Mouse (Mus musculus): ENCODE measurements around the gene Palld. TPM values are rescaled to one million over a fixed set of nuclear protein-coding genes. Genes with fewer than 3 reads are reported as not detected.

Palld gene
- total and polyA plus RNA-seq, 3 experiments = 0.87 to 7.1 (median 2.6) TPM

GRCm38 (mm10) chr8:61705491-61705890 is 197.0 kb downstream of the Palld start:
- Histone ChIP-seq H3K4me2 (ENCODE audit: insufficient read depth, low read depth, poor library complexity, severe bottlenecking) (no peak overlapping the region), H3K9ac (ENCODE audit: insufficient read depth, low read depth) (no peak overlapping the region), H3K27me3 (replicated peaks) (no peaks in the 10 kb centered on the region), H3K36me3 (replicated peaks in 1 of 2; ENCODE audit: control insufficient read depth in 1 of 2, insufficient read depth in 1 of 2, low read length in 1 of 2) (no peaks in the 10 kb centered on the region), H3K79me2 (replicated peaks; ENCODE audit: control insufficient read depth, extremely low read depth, insufficient read depth, poor library complexity, severe bottlenecking) (no peaks in the 10 kb centered on the region), H3K4me3 (replicated peaks in 1 of 3; ENCODE audit: low read depth in 2 of 3, low read length in 2 of 3, poor library complexity in 1 of 3) (no peak overlapping the region), H3K9me3 (replicated peaks; ENCODE audit: low read length) (no peaks in the 10 kb centered on the region), H3K4me1 (ENCODE audit: control insufficient read depth in 1 of 2, insufficient read depth in 2 of 2) (no peaks in the 10 kb centered on the region), H3K27ac (ENCODE audit: insufficient read depth, low read depth) (no peak overlapping the region)
- dilution Hi-C loops (cut with MboI; ENCODE audit: extremely low pct_ligation_motif_present, extremely low pct_unique_long_range_greater_than_20kb, low sequenced_read_pairs) (no loop called here), in situ Hi-C loops (cut with MboI; ENCODE audit: low pct_ligation_motif_present, low pct_unique_long_range_greater_than_20kb, low sequenced_read_pairs) (no loop called here)
- DNase-seq (ENCODE audit: extremely low read depth) = no peak
- TF ChIP-seq BHLHE40 (IDR thresholded peaks at IDR 0.05; ENCODE audit: low read depth, low read length) = no peak
- TF ChIP-seq TBP (conservative IDR thresholded peaks at IDR 0.05; ENCODE audit: low read depth, low read length) = no peak

- TF ChIP-seq GABPA (IDR thresholded peaks at IDR 0.05; ENCODE audit: insufficient replicate concordance, low read depth, low read length) (no peak), USF2 (conservative IDR thresholded peaks at IDR 0.05; ENCODE audit: low read depth, low read length) (no peak)
- Histone ChIP-seq H3K4me1 (ENCODE audit: control insufficient read depth in 1 of 2, insufficient read depth in 2 of 2) (no peaks in the 10 kb centered on the region), H3K79me2 (replicated peaks; ENCODE audit: control insufficient read depth, extremely low read depth, insufficient read depth, poor library complexity, severe bottlenecking) (no peaks in the 10 kb centered on the region), H3K4me2 (ENCODE audit: insufficient read depth, low read depth, poor library complexity, severe bottlenecking) (no peak overlapping the region), H3K27me3 (replicated peaks) (no peaks in the 10 kb centered on the region), H3K36me3 (replicated peaks in 1 of 2; ENCODE audit: control insufficient read depth in 1 of 2, insufficient read depth in 1 of 2, low read length in 1 of 2) (no peaks in the 10 kb centered on the region), H3K27ac (ENCODE audit: insufficient read depth, low read depth) (no peak overlapping the region), H3K4me3 (replicated peaks in 1 of 3; ENCODE audit: low read depth in 2 of 3, low read length in 2 of 3, poor library complexity in 1 of 3) (no peak overlapping the region), H3K9me3 (replicated peaks; ENCODE audit: low read length) (no peaks in the 10 kb centered on the region), H3K9ac (ENCODE audit: insufficient read depth, low read depth) (no peak overlapping the region)
- in situ Hi-C loops (cut with MboI; ENCODE audit: low pct_ligation_motif_present, low pct_unique_long_range_greater_than_20kb, low sequenced_read_pairs) (no loop called here), dilution Hi-C loops (cut with MboI; ENCODE audit: extremely low pct_ligation_motif_present, extremely low pct_unique_long_range_greater_than_20kb, low sequenced_read_pairs) (no loop called here)
- DNase-seq (ENCODE audit: extremely low read depth) = no peak
Observed at GRCm38 (mm10) chr8:61702122-61702521, 200.4 kb downstream of the Palld start.

GRCm38 (mm10) chr8:61700932-61701681 is 201.4 kb downstream of the Palld start:
- H3K9ac ChIP-seq (ENCODE audit: insufficient read depth, low read depth) = no peak overlapping the region

More at GRCm38 (mm10) chr8:61700932-61701681, 201.4 kb downstream of the Palld start:
- dilution Hi-C loops (cut with MboI; ENCODE audit: extremely low pct_ligation_motif_present, extremely low pct_unique_long_range_greater_than_20kb, low sequenced_read_pairs) = no loop called here
- DNase-seq (ENCODE audit: extremely low read depth) = no peak
- TF ChIP-seq MYC (IDR thresholded peaks at IDR 0.05; ENCODE audit: low read depth, low read length) (no peak), USF1 (IDR thresholded peaks at IDR 0.05; ENCODE audit: low read depth, low read length) (no peak), EP300 (IDR thresholded peaks at IDR 0.05; ENCODE audit: low read length) (no peak), E2F4 (IDR thresholded peaks at IDR 0.05; ENCODE audit: insufficient replicate concordance, low read depth, low read length) (no peak), ZKSCAN1 (IDR thresholded peaks at IDR 0.05; ENCODE audit: borderline replicate concordance, low read depth, low read length) (no peak), ZC3H11A (IDR thresholded peaks at IDR 0.05; ENCODE audit: low read depth, low read length) (no peak)
- H3K79me2 ChIP-seq (replicated peaks; ENCODE audit: control insufficient read depth, extremely low read depth, insufficient read depth, poor library complexity, severe bottlenecking) = no peaks in the 10 kb centered on the region
- H3K4me2 ChIP-seq (ENCODE audit: insufficient read depth, low read depth, poor library complexity, severe bottlenecking) = no peak overlapping the region
- no peaks in the 10 kb centered on the region for H3K4me1 ChIP-seq (ENCODE audit: control insufficient read depth in 1 of 2, insufficient read depth in 2 of 2)
- no peak overlapping the region for H3K27ac ChIP-seq (ENCODE audit: insufficient read depth, low read depth)
- no peaks in the 10 kb centered on the region for H3K27me3 ChIP-seq (replicated peaks)
- no peak overlapping the region for H3K4me3 ChIP-seq (replicated peaks in 1 of 3; ENCODE audit: low read depth in 2 of 3, low read length in 2 of 3, poor library complexity in 1 of 3)
- H3K9me3 ChIP-seq (replicated peaks; ENCODE audit: low read length) = no peaks in the 10 kb centered on the region
- in situ Hi-C loops (cut with MboI; ENCODE audit: low pct_ligation_motif_present, low pct_unique_long_range_greater_than_20kb, low sequenced_read_pairs) = no loop called here
- no peaks in the 10 kb centered on the region for H3K36me3 ChIP-seq (replicated peaks in 1 of 2; ENCODE audit: control insufficient read depth in 1 of 2, insufficient read depth in 1 of 2, low read length in 1 of 2)
